Mouse (Mus musculus) forebrain, embryonic 12.5 days (tissue): ENCODE measurements around the gene Arhgap28. TPM values are rescaled to one million over a fixed set of nuclear protein-coding genes. Genes with fewer than 3 reads are reported as not detected.

Experiments
- ATAC-seq: fragments of 200-750 bp; cut with Nextera tagmentation; 2 replicates; pipeline ENCODE4 v1.8.0; 2017; ENCODE audit warnings: moderate TSS enrichment; ENCODE audit not compliant: low FRiP score
- H3K27ac ChIP-seq: fragments of 300-500 bp; sonication (generic); 2 replicates; pipeline ENCODE4 v1.5.1; 2016; ENCODE audit warnings: mild to moderate bottlenecking
- H3K27me3 ChIP-seq: fragments of 300-500 bp; sonication (generic); 2 replicates; pipeline ENCODE4 v1.6.1; 2016; ENCODE audit warnings: mild to moderate bottlenecking
- H3K36me3 ChIP-seq: fragments of 300-500 bp; sonication (generic); replicated peaks from 2 replicates; pipeline ENCODE4 v1.6.1; 2016; ENCODE audit warnings: mild to moderate bottlenecking
- H3K4me1 ChIP-seq: fragments of 300-500 bp; sonication (generic); 2 replicates; pipeline ENCODE4 v1.6.1; 2016
- H3K4me2 ChIP-seq: fragments of 300-500 bp; sonication (generic); 2 replicates; pipeline ENCODE4 v1.6.1; 2016; ENCODE audit warnings: mild to moderate bottlenecking, moderate library complexity
- H3K4me3 ChIP-seq: fragments of 300-500 bp; sonication (generic); replicated peaks from 2 replicates; pipeline ENCODE4 v1.5.1; 2016; ENCODE audit warnings: mild to moderate bottlenecking
- H3K9ac ChIP-seq: fragments of 300-500 bp; sonication (generic); 2 replicates; pipeline ENCODE4 v1.6.1; 2016; ENCODE audit warnings: mild to moderate bottlenecking
- H3K9me3 ChIP-seq: fragments of 300-500 bp; sonication (generic); 2 replicates; pipeline ENCODE4 v1.6.1; 2016
- WGBS: fragments of 180-500 bp; shearing (Covaris S2); methylation state at CpG from one replicate; pipeline ENCODE4 v1.1.7; 2016; 5-methylcytosine and 5-hydroxymethylcytosine counted together
- polyA plus RNA-seq: library from polyadenylated mRNA; unstranded; fragments of >200 nt; fragmentation: Nextera tagmentation; extraction: Ambion mirVana; gene quantifications from 2 replicates; pipeline ENCODE4 v1.2.1, GENCODE M21; 2016

The Arhgap28 gene
- polyA plus RNA-seq, 1 experiment from 2014 or later, result 17.0 TPM

- H3K4me3 ChIP-seq, result no peak overlapping the region
- no peak overlapping the region for H3K4me2 ChIP-seq
- ATAC-seq, result no peak
- no peaks in the 10 kb centered on the region for H3K27me3 ChIP-seq
- no peak overlapping the region for H3K27ac ChIP-seq
- H3K9ac ChIP-seq, result no peak overlapping the region
- no peaks in the 10 kb centered on the region; the same call in 1 of the 2 replicates for H3K4me1 ChIP-seq
- no peaks in the 10 kb centered on the region for H3K36me3 ChIP-seq
- 54% methylated on average over 4 of the region's 4 CpGs for WGBS
- H3K9me3 ChIP-seq, result peaks cover 4% of the 10 kb centered on the region; the same call in 1 of the 2 replicates
These were observed 18.4 kb downstream of the Arhgap28 start for GRCm38 (mm10) chr17:67985532-67985931.

- no peak for ATAC-seq
- Histone ChIP-seq H3K4me1 (peaks cover 4% of the 10 kb centered on the region), H3K27me3 (no peaks in the 10 kb centered on the region), H3K27ac (no peak overlapping the region), H3K4me2 (no peak overlapping the region), H3K4me3 (no peak overlapping the region), H3K9me3 (no peaks in the 10 kb centered on the region), H3K36me3 (no peaks in the 10 kb centered on the region), H3K9ac (no peak overlapping the region)
- 82% methylated on average over 3 of the region's 3 CpGs for WGBS
These were observed 23.3 kb downstream of the Arhgap28 start for GRCm38 (mm10) chr17:67980573-67980972.

- H3K27ac ChIP-seq, result no peak overlapping the region
- H3K36me3 ChIP-seq, result no peaks in the 10 kb centered on the region
- H3K9ac ChIP-seq, result no peak overlapping the region
- no peak overlapping the region for H3K4me2 ChIP-seq
- ATAC-seq, result no peak
- H3K27me3 ChIP-seq, result no peaks in the 10 kb centered on the region
- no peak overlapping the region for H3K4me3 ChIP-seq
- H3K9me3 ChIP-seq, result no peaks in the 10 kb centered on the region
- 88% methylated on average over 5 of the region's 5 CpGs for WGBS
- H3K4me1 ChIP-seq, result peaks cover 4% of the 10 kb centered on the region
These were observed 24.7 kb downstream of the Arhgap28 start for GRCm38 (mm10) chr17:67979248-67979647.

- WGBS, result 69% methylated on average over 3 of the region's 3 CpGs
- H3K27me3 ChIP-seq, result no peaks in the 10 kb centered on the region
- peaks cover 4% of the 10 kb centered on the region for H3K4me1 ChIP-seq
- H3K36me3 ChIP-seq, result no peaks in the 10 kb centered on the region
- no peak overlapping the region for H3K27ac ChIP-seq
- H3K9ac ChIP-seq, result no peak overlapping the region
- H3K9me3 ChIP-seq, result no peaks in the 10 kb centered on the region
- no peak overlapping the region for H3K4me2 ChIP-seq
- ATAC-seq, result no peak
- H3K4me3 ChIP-seq, result no peak overlapping the region
These were observed 25.1 kb downstream of the Arhgap28 start for GRCm38 (mm10) chr17:67978786-67979185.

GRCm38 (mm10) chr17:67976465-67976864, 27.5 kb downstream of the Arhgap28 start:
- no peak overlapping the region for H3K27ac ChIP-seq
- WGBS, result 19% methylated on average over 2 of the region's 2 CpGs

GRCm38 (mm10) chr17:67976027-67976426, 27.9 kb downstream of the Arhgap28 start:
- Histone ChIP-seq H3K4me3 (no peak overlapping the region), H3K4me2 (no peak overlapping the region), H3K9ac (no peak overlapping the region), H3K27ac (no peak overlapping the region), H3K9me3 (no peaks in the 10 kb centered on the region), H3K27me3 (no peaks in the 10 kb centered on the region), H3K4me1 (peaks cover 4% of the 10 kb centered on the region), H3K36me3 (no peaks in the 10 kb centered on the region)
- ATAC-seq, result no peak

More at GRCm38 (mm10) chr17:67976465-67976864, 27.5 kb downstream of the Arhgap28 start:
- Histone ChIP-seq H3K27me3 (no peaks in the 10 kb centered on the region), H3K9ac (no peak overlapping the region), H3K4me3 (no peak overlapping the region), H3K4me1 (peaks cover 4% of the 10 kb centered on the region), H3K9me3 (no peaks in the 10 kb centered on the region), H3K36me3 (no peaks in the 10 kb centered on the region), H3K4me2 (no peak overlapping the region)
- no peak for ATAC-seq

GRCm38 (mm10) chr17:67974679-67975078, 29.2 kb downstream of the Arhgap28 start:
- ATAC-seq, result no peak
- H3K27me3 ChIP-seq, result no peaks in the 10 kb centered on the region
- 59% methylated on average over 2 of the region's 2 CpGs for WGBS

GRCm38 (mm10) chr17:67966853-67967540, 36.9 kb downstream of the Arhgap28 start:
- Histone ChIP-seq H3K9ac (no peak overlapping the region), H3K4me1 (no peaks in the 10 kb centered on the region), H3K4me3 (no peak overlapping the region), H3K9me3 (no peaks in the 10 kb centered on the region), H3K36me3 (no peaks in the 10 kb centered on the region), H3K4me2 (no peak overlapping the region), H3K27me3 (no peaks in the 10 kb centered on the region), H3K27ac (no peak overlapping the region)
- 77% methylated on average over 8 of the region's 8 CpGs for WGBS
- ATAC-seq, result no peak

More at GRCm38 (mm10) chr17:67974679-67975078, 29.2 kb downstream of the Arhgap28 start:
- no peaks in the 10 kb centered on the region for H3K36me3 ChIP-seq
- H3K27ac ChIP-seq, result no peak overlapping the region
- no peak overlapping the region for H3K9ac ChIP-seq
- no peak overlapping the region for H3K4me3 ChIP-seq
- no peak overlapping the region for H3K4me2 ChIP-seq
- no peaks in the 10 kb centered on the region for H3K9me3 ChIP-seq
- peaks cover 4% of the 10 kb centered on the region for H3K4me1 ChIP-seq

- no peak for ATAC-seq
- 96% methylated on average over 6 of the region's 6 CpGs for WGBS
- no peak overlapping the region for H3K27ac ChIP-seq
- H3K4me2 ChIP-seq, result no peak overlapping the region
- no peaks in the 10 kb centered on the region for H3K4me1 ChIP-seq
- no peak overlapping the region for H3K4me3 ChIP-seq
- H3K9me3 ChIP-seq, result no peaks in the 10 kb centered on the region
- H3K27me3 ChIP-seq, result no peaks in the 10 kb centered on the region
- no peak overlapping the region for H3K9ac ChIP-seq
- no peaks in the 10 kb centered on the region for H3K36me3 ChIP-seq
These were observed 41.1 kb downstream of the Arhgap28 start for GRCm38 (mm10) chr17:67962858-67963257.

GRCm38 (mm10) chr17:67962020-67962419, 41.9 kb downstream of the Arhgap28 start:
- Histone ChIP-seq H3K4me3 (no peak overlapping the region), H3K9ac (no peak overlapping the region), H3K4me1 (no peaks in the 10 kb centered on the region), H3K9me3 (no peaks in the 10 kb centered on the region), H3K27ac (no peak overlapping the region), H3K36me3 (no peaks in the 10 kb centered on the region), H3K4me2 (no peak overlapping the region), H3K27me3 (no peaks in the 10 kb centered on the region)
- WGBS, result 86% methylated on average over 8 of the region's 8 CpGs
- no peak for ATAC-seq

- Histone ChIP-seq H3K4me2 (no peak overlapping the region), H3K36me3 (no peaks in the 10 kb centered on the region), H3K27ac (no peak overlapping the region), H3K9me3 (no peaks in the 10 kb centered on the region), H3K4me3 (no peak overlapping the region), H3K27me3 (no peaks in the 10 kb centered on the region), H3K9ac (no peak overlapping the region), H3K4me1 (no peaks in the 10 kb centered on the region)
- no peak for ATAC-seq
- 91% methylated on average over 7 of the region's 7 CpGs for WGBS
These were observed 45.0 kb downstream of the Arhgap28 start for GRCm38 (mm10) chr17:67958909-67959308.

GRCm38 (mm10) chr17:67957603-67958002, 46.3 kb downstream of the Arhgap28 start:
- H3K9me3 ChIP-seq, result no peaks in the 10 kb centered on the region
- H3K4me1 ChIP-seq, result no peaks in the 10 kb centered on the region
- H3K27ac ChIP-seq, result no peak overlapping the region
- no peak overlapping the region for H3K9ac ChIP-seq
- H3K27me3 ChIP-seq, result no peaks in the 10 kb centered on the region
- 83% methylated on average over 1 of the region's 1 CpGs for WGBS
- H3K36me3 ChIP-seq, result no peaks in the 10 kb centered on the region
- H3K4me3 ChIP-seq, result no peak overlapping the region
- ATAC-seq, result no peak
- no peak overlapping the region for H3K4me2 ChIP-seq
